Mouse (Mus musculus): Measurements from ENCODE around the gene Mcm6. TPM values are rescaled to one million over a fixed set of nuclear protein-coding genes. Genes with fewer than 3 reads are reported as not detected.
A peak's percentile ranks its signal among the peaks of the same experiment; 100 is the strongest.
"Not testable (repeated sequence)": the region's sequence is repeated elsewhere in the genome, so short reads cannot be mapped to it uniquely, and the experiment has no call there.

The Mcm6 gene
- polyA plus RNA-seq, 1 experiment: 7.3 TPM

- H3K4me1 ChIP-seq (ENCODE audit: control insufficient read depth, insufficient read depth, insufficient read length, low read length): peaks cover 6% of the 10 kb centered on the region; the same call in 1 of the 2 replicates
- H3K4me3 ChIP-seq (ENCODE audit: low read depth, low read length): no peak overlapping the region
- H3K27me3 ChIP-seq (ENCODE audit: control insufficient read depth, insufficient read depth, low read length): no peaks in the 10 kb centered on the region
- 84% methylated on average over 1 of the region's 1 CpGs for WGBS
- TF ChIP-seq CTCF (IDR thresholded peaks at IDR 0.05; ENCODE audit: extremely low read depth, insufficient read length, insufficient replicate concordance, low read depth, low read length): no peak
- no peak overlapping the region for H3K27ac ChIP-seq (ENCODE audit: insufficient read depth, low read depth, low read length)
- H3K36me3 ChIP-seq (ENCODE audit: control insufficient read depth, insufficient read depth, low read length): peaks cover 27% of the 10 kb centered on the region
Observed at GRCm38 (mm10) chr1:128330313-128330712, 29.2 kb downstream of the Mcm6 start.

- TF ChIP-seq POLR2A (IDR thresholded peaks at IDR 0.05; ENCODE audit: low read depth, low read length) (peak; percentile 48; the same call in 1 of the 2 replicates), CTCF (IDR thresholded peaks at IDR 0.05; ENCODE audit: extremely low read depth, insufficient read length, insufficient replicate concordance, low read depth, low read length) (no peak)
- Histone ChIP-seq H3K27ac (ENCODE audit: insufficient read depth, low read depth, low read length) (peak within 1 kb of the TSS; percentile 88), H3K27me3 (ENCODE audit: control insufficient read depth, insufficient read depth, low read length) (no peaks in the 10 kb centered on the region), H3K36me3 (ENCODE audit: control insufficient read depth, insufficient read depth, low read length) (peaks cover 25% of the 10 kb centered on the region), H3K4me1 (ENCODE audit: control insufficient read depth, insufficient read depth, insufficient read length, low read length) (peaks cover 6% of the 10 kb centered on the region; the same call in 1 of the 2 replicates), H3K4me3 (ENCODE audit: low read depth, low read length) (peak within 1 kb of the TSS; percentile 72)
- 46% methylated on average over 3 of the region's 3 CpGs for WGBS
Observed at GRCm38 (mm10) chr1:128328218-128328617, 31.2 kb downstream of the Mcm6 start, which contains the start of gene Lct. Lct (minus strand) TSS chr1:128328318.

- 87% methylated on average over 1 of the region's 1 CpGs for WGBS
- peak overlapping the region; percentile 72; the same call in 1 of the 2 replicates for H3K4me3 ChIP-seq (ENCODE audit: low read depth, low read length)
- no peaks in the 10 kb centered on the region for H3K27me3 ChIP-seq (ENCODE audit: control insufficient read depth, insufficient read depth, low read length)
- H3K27ac ChIP-seq (ENCODE audit: insufficient read depth, low read depth, low read length): peak overlapping the region; percentile 88
- H3K4me1 ChIP-seq (ENCODE audit: control insufficient read depth, insufficient read depth, insufficient read length, low read length): peaks cover 12% of the 10 kb centered on the region; the same call in 1 of the 2 replicates
- no peak for TF ChIP-seq POLR2A (IDR thresholded peaks at IDR 0.05; ENCODE audit: low read depth, low read length)
- TF ChIP-seq CTCF (IDR thresholded peaks at IDR 0.05; ENCODE audit: extremely low read depth, insufficient read length, insufficient replicate concordance, low read depth, low read length): no peak
- H3K36me3 ChIP-seq (ENCODE audit: control insufficient read depth, insufficient read depth, low read length): peaks cover 25% of the 10 kb centered on the region
Observed at GRCm38 (mm10) chr1:128327165-128327564, 32.3 kb downstream of the Mcm6 start.

GRCm38 (mm10) chr1:128324776-128325175 is 34.7 kb downstream of the Mcm6 start:
- H3K4me1 ChIP-seq (ENCODE audit: control insufficient read depth, insufficient read depth, insufficient read length, low read length): peaks cover 15% of the 10 kb centered on the region; the same call in 1 of the 2 replicates
- H3K4me3 ChIP-seq (ENCODE audit: low read depth, low read length): peak overlapping the region; percentile 35
- peak overlapping the region; percentile 87 for H3K27ac ChIP-seq (ENCODE audit: insufficient read depth, low read depth, low read length)
- 80% methylated on average over 2 of the region's 2 CpGs for WGBS
- no peak; the same call in 1 of the 2 replicates for TF ChIP-seq CTCF (IDR thresholded peaks at IDR 0.05; ENCODE audit: extremely low read depth, insufficient read length, insufficient replicate concordance, low read depth, low read length)
- H3K36me3 ChIP-seq (ENCODE audit: control insufficient read depth, insufficient read depth, low read length): peaks cover 29% of the 10 kb centered on the region
- H3K27me3 ChIP-seq (ENCODE audit: control insufficient read depth, insufficient read depth, low read length): no peaks in the 10 kb centered on the region

- Histone ChIP-seq H3K4me1 (ENCODE audit: control insufficient read depth, insufficient read depth, insufficient read length, low read length) (peaks cover 9% of the 10 kb centered on the region; the same call in 1 of the 2 replicates), H3K36me3 (ENCODE audit: control insufficient read depth, insufficient read depth, low read length) (peaks cover 37% of the 10 kb centered on the region), H3K27me3 (ENCODE audit: control insufficient read depth, insufficient read depth, low read length) (no peaks in the 10 kb centered on the region), H3K27ac (ENCODE audit: insufficient read depth, low read depth, low read length) (peak overlapping the region; percentile 87), H3K4me3 (ENCODE audit: low read depth, low read length) (peak overlapping the region; percentile 32)
- 70% methylated on average over 8 of the region's 8 CpGs for WGBS
- 0 out of 2 replicates have a peak, but pooled peaks have one; percentile 25 for TF ChIP-seq POLR2A (IDR thresholded peaks at IDR 0.05; ENCODE audit: low read depth, low read length)
- no peak for TF ChIP-seq CTCF (IDR thresholded peaks at IDR 0.05; ENCODE audit: extremely low read depth, insufficient read length, insufficient replicate concordance, low read depth, low read length)
Observed at GRCm38 (mm10) chr1:128323026-128323643, 36.3 kb downstream of the Mcm6 start.

- H3K27ac ChIP-seq (ENCODE audit: insufficient read depth, low read depth, low read length); H3K4me1 ChIP-seq (ENCODE audit: control insufficient read depth, insufficient read depth, insufficient read length, low read length); H3K27me3 ChIP-seq (ENCODE audit: control insufficient read depth, insufficient read depth, low read length); H3K4me3 ChIP-seq (ENCODE audit: low read depth, low read length): not testable (repeated sequence)
- H3K36me3 ChIP-seq (ENCODE audit: control insufficient read depth, insufficient read depth, low read length): peaks cover 34% of the 10 kb centered on the region
- WGBS: 85% methylated on average over 6 of the region's 6 CpGs
Observed at GRCm38 (mm10) chr1:128319266-128319665, 40.2 kb downstream of the Mcm6 start.

- no peaks in the 10 kb centered on the region for H3K27me3 ChIP-seq (ENCODE audit: control insufficient read depth, insufficient read depth, low read length)
- TF ChIP-seq CTCF (IDR thresholded peaks at IDR 0.05; ENCODE audit: extremely low read depth, insufficient read length, insufficient replicate concordance, low read depth, low read length) (no peak), POLR2A (IDR thresholded peaks at IDR 0.05; ENCODE audit: low read depth, low read length) (no peak)
- WGBS: 22% methylated on average over 4 of the region's 4 CpGs
- no peak overlapping the region for H3K4me3 ChIP-seq (ENCODE audit: low read depth, low read length)
- H3K36me3 ChIP-seq (ENCODE audit: control insufficient read depth, insufficient read depth, low read length): peaks cover 41% of the 10 kb centered on the region
- peak overlapping the region; percentile 66; the same call in 1 of the 2 replicates for H3K27ac ChIP-seq (ENCODE audit: insufficient read depth, low read depth, low read length)
- H3K4me1 ChIP-seq (ENCODE audit: control insufficient read depth, insufficient read depth, insufficient read length, low read length): peaks cover 8% of the 10 kb centered on the region; the same call in 1 of the 2 replicates
Observed at GRCm38 (mm10) chr1:128314665-128315064, 44.8 kb downstream of the Mcm6 start.

Measured in small intestine, adult 2 months (tissue).